Comparison of ENCODE assay signal across 26 mouse cellular contexts in the genomic region with DNA sequence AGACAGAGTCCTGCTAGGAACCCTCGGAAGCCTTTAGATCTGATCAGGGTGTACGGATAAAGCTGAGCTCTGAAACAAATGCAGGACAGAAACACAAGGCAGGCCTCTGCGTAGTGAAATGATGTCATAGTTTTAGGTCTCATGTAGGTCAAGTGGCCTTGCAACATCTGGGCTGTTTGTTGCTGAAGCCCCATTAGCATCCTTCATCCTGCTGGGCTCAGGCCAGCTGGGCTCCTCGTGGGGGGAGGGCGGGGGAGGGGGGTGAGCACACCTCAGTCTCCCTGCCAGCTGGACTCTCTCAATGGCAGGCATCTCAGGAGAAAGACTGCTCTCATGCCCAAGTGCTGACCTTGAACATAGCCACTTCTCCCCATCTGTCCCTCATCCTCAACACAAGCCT. TPM values are rescaled to one million over a fixed set of nuclear protein-coding genes. Genes with fewer than 3 reads are reported as not detected.
DNase-seq lines count a peak whose midpoint lies in the region; ATAC-seq lines count a peak whose summit lies in the region.
"Had no signal": no experiment of that assay in that cellular context is flagged by ENCODE, and none has a peak within 500 bp of the region (broad histone marks: within the 10 kb centered on the region; RNA-seq: fewer than 3 reads in every experiment).

No protein-coding gene starts in this region.

- no peaks in the 10 kb centered on the region for H3K27me3 ChIP-seq in intestine, embryonic 15.5 days (replicated peaks)
- no peaks in the 10 kb centered on the region for H3K27me3 ChIP-seq in intestine, embryonic 16.5 days (replicated peaks; ENCODE audit: control insufficient read depth, insufficient read depth, low read length)
- no peaks in the 10 kb centered on the region for H3K27me3 ChIP-seq in hindbrain, embryonic 14.5 days (ENCODE audit: control insufficient read depth, insufficient read depth, low read length)
- H3K27me3 ChIP-seq in kidney, embryonic 15.5 days, result no peaks in the 10 kb centered on the region
- H3K27me3 ChIP-seq: hindbrain, embryonic 15.5 days; limb, embryonic 15.5 days; liver, embryonic 15.5 days; neural tube, embryonic 13.5 days had no signal

- H3K4me3 ChIP-seq in intestine, embryonic 15.5 days (replicated peaks), result no peak overlapping the region
- H3K4me3 ChIP-seq in intestine, embryonic 16.5 days (ENCODE audit: low read length), result no peak overlapping the region
- no peak overlapping the region for H3K4me3 ChIP-seq in hindbrain, embryonic 14.5 days (replicated peaks; ENCODE audit: low read length)
- H3K4me3 ChIP-seq in kidney, embryonic 15.5 days (replicated peaks), result no peak overlapping the region
- H3K4me3 ChIP-seq: hindbrain, embryonic 15.5 days; limb, embryonic 15.5 days; liver, embryonic 15.5 days; myocyte; neural tube, embryonic 13.5 days had no signal

- H3K9ac ChIP-seq in intestine, embryonic 15.5 days, result no peak overlapping the region
- H3K9ac ChIP-seq in intestine, embryonic 16.5 days (ENCODE audit: low read depth, low read length), result no peak overlapping the region
- H3K9ac ChIP-seq in hindbrain, embryonic 14.5 days, result no peak overlapping the region
- no peak overlapping the region for H3K9ac ChIP-seq in kidney, embryonic 15.5 days
- H3K9ac ChIP-seq: hindbrain, embryonic 15.5 days; limb, embryonic 15.5 days; liver, embryonic 15.5 days; neural tube, embryonic 13.5 days had no signal

- no peaks in the 10 kb centered on the region for H3K9me3 ChIP-seq in intestine, embryonic 15.5 days
- H3K9me3 ChIP-seq in intestine, embryonic 16.5 days (ENCODE audit: control insufficient read depth, low read length), result no peaks in the 10 kb centered on the region
- no peaks in the 10 kb centered on the region for H3K9me3 ChIP-seq in hindbrain, embryonic 14.5 days (ENCODE audit: control insufficient read depth, low read length)
- H3K9me3 ChIP-seq in kidney, embryonic 15.5 days (replicated peaks), result no peaks in the 10 kb centered on the region
- H3K9me3 ChIP-seq: hindbrain, embryonic 15.5 days; limb, embryonic 15.5 days; liver, embryonic 15.5 days; neural tube, embryonic 13.5 days had no signal

- 32% methylated on average over 5 of the region's 5 CpGs for WGBS in intestine, embryonic 15.5 days
- WGBS in intestine, embryonic 16.5 days, result 38% methylated on average over 5 of the region's 5 CpGs
- WGBS in hindbrain, embryonic 14.5 days, result 39% methylated on average over 5 of the region's 5 CpGs
- 38% methylated on average over 5 of the region's 5 CpGs for WGBS in kidney, embryonic 15.5 days

- H3K27ac ChIP-seq in intestine, embryonic 15.5 days, result no peak overlapping the region
- H3K27ac ChIP-seq in intestine, embryonic 16.5 days (ENCODE audit: low read length), result no peak overlapping the region
- H3K27ac ChIP-seq in hindbrain, embryonic 14.5 days, result 0 out of 2 replicates have a peak overlapping the region, but pooled peaks have one; percentile 34
- H3K27ac ChIP-seq in kidney, embryonic 15.5 days, result no peak overlapping the region
- H3K27ac ChIP-seq: hindbrain, embryonic 15.5 days; limb, embryonic 15.5 days; liver, embryonic 15.5 days; macrophage; neural tube, embryonic 13.5 days had no signal

- H3K36me3 ChIP-seq in intestine, embryonic 15.5 days, result no peaks in the 10 kb centered on the region
- no peaks in the 10 kb centered on the region for H3K36me3 ChIP-seq in intestine, embryonic 16.5 days (ENCODE audit: control insufficient read depth, insufficient read depth, low read length)
- no peaks in the 10 kb centered on the region for H3K36me3 ChIP-seq in hindbrain, embryonic 14.5 days (replicated peaks; ENCODE audit: control insufficient read depth, insufficient read depth)
- no peaks in the 10 kb centered on the region for H3K36me3 ChIP-seq in kidney, embryonic 15.5 days
- H3K36me3 ChIP-seq: hindbrain, embryonic 15.5 days; limb, embryonic 15.5 days; liver, embryonic 15.5 days; neural tube, embryonic 13.5 days had no signal

- no peak overlapping the region for H3K4me2 ChIP-seq in intestine, embryonic 15.5 days (replicated peaks)
- H3K4me2 ChIP-seq in intestine, embryonic 16.5 days (ENCODE audit: low read depth, low read length), result no peak overlapping the region
- no peak overlapping the region for H3K4me2 ChIP-seq in hindbrain, embryonic 14.5 days (replicated peaks)
- no peak overlapping the region for H3K4me2 ChIP-seq in kidney, embryonic 15.5 days
- H3K4me2 ChIP-seq: heart, embryonic 11.5 days; hindbrain, embryonic 15.5 days; limb, embryonic 15.5 days; liver, embryonic 15.5 days; neural tube, embryonic 13.5 days had no signal

- peak; percentile 3 for DNase-seq in NIH3T3 (ENCODE audit: low read depth)
- no peak for DNase-seq in hindbrain, embryonic 14.5 days (ENCODE audit: low spot score)
- DNase-seq in retina, embryonic 14.5 days (ENCODE audit: low spot score), result peak; percentile 32
- DNase-seq in thymus, adult 18-20 months, result no peak
- DNase-seq: adrenal gland, postnatal 14 days; cerebellum, adult 8-10 months; gastrocnemius, postnatal 10 days; heart, postnatal 10 days; kidney, adult 11 months; kidney, postnatal 4 days; right cerebral cortex, adult 18-20 months; right cerebral cortex, postnatal 4 days; thymus, postnatal 25 days had no signal

- H3K4me1 ChIP-seq in intestine, embryonic 15.5 days (replicated peaks), result 0 out of 2 replicates have a peak, but pooled peaks cover 9% of the 10 kb centered on the region
- H3K4me1 ChIP-seq in intestine, embryonic 16.5 days (ENCODE audit: control insufficient read depth, insufficient read depth, low read length), result no peaks in the 10 kb centered on the region
- no peaks in the 10 kb centered on the region for H3K4me1 ChIP-seq in hindbrain, embryonic 14.5 days (replicated peaks; ENCODE audit: control insufficient read depth, insufficient read depth, low read length)
- H3K4me1 ChIP-seq in kidney, embryonic 15.5 days, result peaks cover 16% of the 10 kb centered on the region
- H3K4me1 ChIP-seq: liver, embryonic 15.5 days had no signal

- peak; percentile 12; the same call in 1 of the 2 replicates for ATAC-seq in intestine, embryonic 15.5 days
- no peak for ATAC-seq in intestine, embryonic 16.5 days
- no peak for ATAC-seq in hindbrain, embryonic 14.5 days (ENCODE audit: low FRiP score)
- no peak for ATAC-seq in kidney, embryonic 15.5 days (replicated peaks; ENCODE audit: low FRiP score)

RNA-seq across cellular contexts. Expression of a gene that starts 12.6 kb away (rescaled TPM):
- polyA plus RNA-seq in intestine, embryonic 15.5 days (2015; fragmentation: Nextera tagmentation; extraction: Ambion mirVana), result 0.09 and 0.35 TPM in 2 replicates
- 0.09 and 0.34 TPM in 2 replicates for polyA plus RNA-seq in intestine, embryonic 16.5 days (2015; fragmentation: Nextera tagmentation; extraction: Ambion mirVana)
- polyA plus RNA-seq in hindbrain, embryonic 14.5 days (2014; fragmentation: Nextera tagmentation; extraction: Ambion mirVana), result not detected in 2 replicates
- polyA plus RNA-seq in kidney, embryonic 15.5 days (2015; fragmentation: Nextera tagmentation; extraction: Ambion mirVana), result 0.18 and 0.34 TPM in 2 replicates
- polyA plus RNA-seq: C2C12; frontal cortex, adult 2 months; heart, embryonic 11.5 days; hindbrain, embryonic 15.5 days; liver, embryonic 15.5 days; macrophage; myocyte; neural tube, embryonic 13.5 days; stomach, embryonic 14.5 days had no signal

Comparison
In these comparisons a context has a peak if more than half of its experiments do, and no peak if none do; other contexts are left out.
1. DNase-seq: peak in NIH3T3 (single experiment) and retina, embryonic 14.5 days (single experiment); none in hindbrain, embryonic 14.5 days (single experiment) and thymus, adult 18-20 months (0 of 2).